Mouse (Mus musculus) ES-E14 (cell line): Measurements from ENCODE around the gene Npm3. TPM values are rescaled to one million over a fixed set of nuclear protein-coding genes. Genes with fewer than 3 reads are reported as not detected.

Source experiments
- DNase-seq: peaks from one replicate; pipeline ENCODE4 v3.0.0-alpha.2; 2013; ENCODE audit warnings: low read depth, low spot score
- H3K27ac ChIP-seq: 2 replicates; pipeline ENCODE4 v1.5.1; 2012; ENCODE audit warnings: low read depth, mild to moderate bottlenecking, low read length, moderate library complexity, mixed read lengths; ENCODE audit not compliant: poor library complexity, insufficient read depth, severe bottlenecking
- H3K36me3 ChIP-seq: 2 replicates; pipeline ENCODE4 v1.6.1; 2012; ENCODE audit warnings: mild to moderate bottlenecking, low read length, moderate library complexity, mixed read lengths; ENCODE audit not compliant: control insufficient read depth, poor library complexity, insufficient read depth, severe bottlenecking
- H3K4me1 ChIP-seq, 2 experiments: fragments of 150-350 bp in 1 of 2; sonication (generic) in 1 of 2; 2 replicates each; pipeline ENCODE4 v1.6.1; 2012; ENCODE audit warnings: low read length in 2 of 2, mild to moderate bottlenecking in 1 of 2, mixed read lengths in 1 of 2; ENCODE audit not compliant: control insufficient read depth in 2 of 2, insufficient read depth in 2 of 2, poor library complexity in 1 of 2
- H3K4me3 ChIP-seq, 2 experiments: fragments of 150-350 bp in 1 of 2; sonication (generic) in 1 of 2; 2 replicates each; pipeline ENCODE4 v1.5.1; 2012; ENCODE audit warnings: low read length in 2 of 2, low read depth in 1 of 2, mild to moderate bottlenecking in 1 of 2, mixed read lengths in 1 of 2; ENCODE audit not compliant: insufficient read depth in 1 of 2, poor library complexity in 1 of 2, severe bottlenecking in 1 of 2
- H3K9ac ChIP-seq: 2 replicates; pipeline ENCODE4 v1.6.1; 2012; ENCODE audit warnings: low read depth, mild to moderate bottlenecking, low read length, mixed read lengths; ENCODE audit not compliant: poor library complexity, insufficient read depth, severe bottlenecking
- H3K9me3 ChIP-seq: fragments of 150-350 bp; sonication (generic); 2 replicates; pipeline ENCODE4 v1.6.1; 2012; ENCODE audit warnings: low read depth, mild to moderate bottlenecking, low read length; ENCODE audit not compliant: control insufficient read depth, insufficient read depth
- CHD2 ChIP-seq: IDR thresholded peaks from 2 replicates; pipeline ENCODE4 v1.6.1; 2014; ENCODE audit warnings: mild to moderate bottlenecking, low read depth, low read length, inconsistent platforms
- HCFC1 ChIP-seq: IDR thresholded peaks from 2 replicates; pipeline ENCODE4 v1.6.1; 2012; ENCODE audit warnings: low read length, inconsistent platforms, borderline replicate concordance; ENCODE audit not compliant: insufficient read depth
- MAFK ChIP-seq: IDR thresholded peaks from 2 replicates; pipeline ENCODE4 v1.6.1; 2014; ENCODE audit warnings: mild to moderate bottlenecking, low read depth, low read length, inconsistent platforms; ENCODE audit not compliant: insufficient read depth
- ZC3H11A ChIP-seq: IDR thresholded peaks from 2 replicates; pipeline ENCODE4 v1.6.1; 2012; ENCODE audit warnings: low read depth, mild to moderate bottlenecking, inconsistent platforms, low read length, borderline replicate concordance
- ZNF384 ChIP-seq: IDR thresholded peaks from 2 replicates; pipeline ENCODE4 v1.6.1; 2012; ENCODE audit warnings: low read depth, low read length, inconsistent platforms
- in situ Hi-C, 2 experiments: fragments of 600-800 bp; cut with MboI; formaldehyde crosslinking; loops; one replicate each; pipeline ENCODE4 v1.15.1; 2025; ENCODE audit warnings: low sequenced_read_pairs in 2 of 2, inconsistent platforms in 1 of 2; ENCODE audit not compliant: unreplicated experiment in 2 of 2
- total RNA-seq: library from RNA; depleted of rRNA; stranded (reverse); fragments of 300-350 nt; gene quantifications from 2 replicates; pipeline ENCODE4 v1.2.3, GENCODE M21; 2012

Npm3 gene
- total RNA-seq, 1 experiment, result 142 TPM

DNA sequence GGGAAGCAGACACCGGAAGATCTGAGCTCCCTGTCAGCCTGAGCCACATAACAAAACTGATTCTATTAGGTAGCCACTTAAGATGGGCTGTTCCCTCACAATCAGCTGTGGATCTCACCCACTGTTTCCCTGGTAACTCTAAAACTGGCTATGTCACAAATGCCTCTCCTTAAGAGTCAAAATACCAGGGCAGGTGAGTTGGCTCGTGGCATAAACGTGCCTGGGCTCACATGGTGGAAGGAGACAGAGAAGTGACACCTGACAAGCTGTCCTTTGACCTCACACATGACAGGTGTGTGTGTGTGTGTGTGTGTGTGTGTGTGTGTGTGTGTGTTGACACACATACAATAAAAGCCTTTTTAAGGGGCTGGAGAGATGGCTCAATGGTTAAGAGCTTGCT, 38.1 kb upstream of the Npm3 start:
- Histone ChIP-seq H3K9me3 (no peaks in the 10 kb centered on the region), H3K9ac (no peak overlapping the region), H3K4me1 (peaks cover 2 to 10% of the 10 kb centered on the region in 2 experiments; a peak in 2 of 4 replicates), H3K4me3 (no peak overlapping the region), H3K27ac (no peak overlapping the region), H3K36me3 (no peaks in the 10 kb centered on the region)
- in situ Hi-C loops, result no loop called here
- TF ChIP-seq HCFC1 (no peak), MAFK (no peak), CHD2 (no peak), ZC3H11A (no peak), ZNF384 (no peak)
- DNase-seq, result no peak

DNA sequence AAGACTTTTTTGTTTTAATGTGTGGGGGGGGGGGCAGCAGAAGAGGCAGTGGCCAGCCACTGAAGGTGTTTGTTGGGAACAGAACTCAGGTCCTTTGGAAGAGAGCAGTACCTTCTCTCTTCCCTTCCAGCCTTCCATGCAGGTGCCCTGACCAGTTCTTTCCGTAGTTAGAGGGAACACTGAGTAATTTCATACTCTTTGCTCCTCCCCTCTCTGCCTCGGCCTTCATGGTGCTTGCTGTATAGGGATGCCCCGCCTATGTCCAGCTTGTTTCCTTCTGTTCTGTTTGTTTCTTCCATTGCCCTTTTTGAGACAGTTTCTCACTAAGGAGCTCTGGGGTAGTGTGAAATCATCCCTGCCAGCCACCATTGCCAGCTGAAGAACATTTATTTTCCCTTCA, 36.1 kb upstream of the Npm3 start:
- TF ChIP-seq ZC3H11A (no peak), CHD2 (no peak), MAFK (no peak)
- H3K27ac ChIP-seq, result no peak overlapping the region
- no peak overlapping the region for H3K4me3 ChIP-seq
- no peak overlapping the region for H3K9ac ChIP-seq
- H3K4me1 ChIP-seq, result peaks cover 2 to 7% of the 10 kb centered on the region in 2 experiments; a peak in 3 of 4 replicates
- DNase-seq, result no peak
- in situ Hi-C loops, result no loop called here
- H3K36me3 ChIP-seq, result peaks cover 4% of the 10 kb centered on the region
- no peaks in the 10 kb centered on the region for H3K9me3 ChIP-seq

DNA sequence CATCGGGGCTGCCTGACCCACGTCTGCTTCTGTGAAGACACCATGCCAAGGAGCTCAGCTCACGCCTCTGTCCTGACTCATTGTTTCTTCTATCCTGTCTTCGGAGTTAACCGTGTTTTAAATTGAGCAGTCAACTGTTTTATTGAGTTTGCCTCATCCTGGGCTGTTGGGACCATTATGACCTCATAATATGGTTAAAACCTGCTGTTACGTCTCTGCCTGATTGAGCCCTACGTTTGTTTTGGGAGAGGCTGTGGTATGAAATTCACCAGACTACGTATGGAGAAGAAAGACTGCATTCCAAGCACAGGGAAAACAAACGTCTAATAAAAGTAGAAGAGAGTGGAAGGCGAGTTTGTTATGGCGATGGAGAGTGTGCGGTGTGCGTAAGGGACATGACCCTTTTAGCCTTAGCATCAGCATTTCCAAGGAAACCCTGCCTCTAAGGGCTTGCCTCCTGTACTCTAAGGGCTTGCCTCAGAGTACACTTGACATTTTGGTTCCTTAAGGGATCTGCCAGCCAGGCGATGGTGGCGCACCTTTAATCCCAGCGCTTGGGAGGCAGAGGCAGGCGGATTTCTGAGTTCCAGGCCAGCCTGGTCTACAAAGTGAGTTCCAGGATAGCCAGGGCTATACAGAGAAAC, 34.7 kb upstream of the Npm3 start:
- Histone ChIP-seq H3K9me3 (no peaks in the 10 kb centered on the region), H3K27ac (peak overlapping the region; percentile 36; the same call in 1 of the 2 replicates), H3K4me1 (peaks cover 0 to 6% of the 10 kb centered on the region in 2 experiments; a peak in 2 of 4 replicates), H3K36me3 (peaks cover 14% of the 10 kb centered on the region), H3K9ac (peak overlapping the region; percentile 66), H3K4me3 (peak overlapping the region; percentile 67 to 99)
- no peak for DNase-seq
- in situ Hi-C loops, result no loop called here
- no peak for TF ChIP-seq ZC3H11A

GRCm38 (mm10) chr19:45783181-45783932, 34.0 kb upstream of the Npm3 start, which contains the start of gene Mgea5:
Gene Mgea5 (minus strand): TSS chr19:45783837.
- TF ChIP-seq HCFC1 (peak; percentile 75), ZC3H11A (no peak)
- Histone ChIP-seq H3K36me3 (peaks cover 15% of the 10 kb centered on the region), H3K4me3 (peak within 1 kb of the TSS; percentile 70 to 99), H3K9ac (peak within 1 kb of the TSS; percentile 100), H3K27ac (peak within 1 kb of the TSS; percentile 99), H3K4me1 (peaks cover 0 to 6% of the 10 kb centered on the region in 2 experiments; a peak in 2 of 4 replicates), H3K9me3 (no peaks in the 10 kb centered on the region)
- in situ Hi-C loops, result no loop called here
- peak; percentile 98 for DNase-seq

DNA sequence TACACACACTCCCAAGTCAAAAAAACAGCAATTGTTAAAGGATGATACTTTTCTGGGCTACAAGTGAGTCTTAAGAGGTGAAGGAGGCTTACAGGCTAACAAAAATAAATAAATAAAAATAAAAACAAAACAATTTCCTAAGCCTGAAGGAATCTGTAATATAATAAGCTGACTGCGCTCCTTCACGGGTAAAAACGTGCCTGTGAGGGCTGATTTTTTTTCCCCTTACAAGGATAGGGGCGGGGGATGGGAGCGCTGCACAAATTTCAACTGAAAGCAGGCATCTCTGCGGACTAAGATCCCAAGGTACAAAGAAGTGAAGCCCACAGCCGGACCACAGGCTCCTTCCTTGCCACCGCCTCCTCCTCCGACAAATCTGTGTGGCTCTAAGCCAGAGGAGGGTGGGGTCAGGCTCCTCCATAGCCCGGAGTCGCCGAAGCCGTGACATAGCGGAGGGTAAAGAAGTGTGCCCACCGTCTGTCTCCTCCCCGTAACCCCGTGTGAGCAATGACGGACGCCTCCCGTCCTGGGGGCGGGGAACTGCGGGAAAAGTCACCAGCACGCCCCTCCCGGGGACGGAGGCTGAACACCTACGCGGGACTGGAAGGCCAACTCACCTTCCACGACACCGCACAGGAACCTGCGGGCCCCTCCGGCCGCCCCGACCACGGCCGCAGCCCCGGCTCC, 33.1 kb upstream of the Npm3 start:
- peak; percentile 56 for DNase-seq
- H3K4me3 ChIP-seq, result peak overlapping the region; percentile 70 to 99
- TF ChIP-seq ZNF384, result no peak
- TF ChIP-seq HCFC1, result no peak
- TF ChIP-seq MAFK, result no peak
- no peak for TF ChIP-seq CHD2
- H3K27ac ChIP-seq, result peak overlapping the region; percentile 99
- H3K9me3 ChIP-seq, result no peaks in the 10 kb centered on the region
- H3K36me3 ChIP-seq, result peaks cover 20% of the 10 kb centered on the region
- in situ Hi-C loops, result no loop called here
- H3K9ac ChIP-seq, result peak overlapping the region; percentile 100
- peaks cover 0 to 6% of the 10 kb centered on the region in 2 experiments; a peak in 2 of 4 replicates for H3K4me1 ChIP-seq
